Mouse (Mus musculus) right cerebral cortex, adult 18-20 months (tissue): Measurements from ENCODE around the gene Dnaic2.

Experiments
- DNase-seq: peaks from one replicate; pipeline ENCODE4 v3.0.0; 2022; ENCODE audit warnings: mixed read lengths

Gene Dnaic2

DNA sequence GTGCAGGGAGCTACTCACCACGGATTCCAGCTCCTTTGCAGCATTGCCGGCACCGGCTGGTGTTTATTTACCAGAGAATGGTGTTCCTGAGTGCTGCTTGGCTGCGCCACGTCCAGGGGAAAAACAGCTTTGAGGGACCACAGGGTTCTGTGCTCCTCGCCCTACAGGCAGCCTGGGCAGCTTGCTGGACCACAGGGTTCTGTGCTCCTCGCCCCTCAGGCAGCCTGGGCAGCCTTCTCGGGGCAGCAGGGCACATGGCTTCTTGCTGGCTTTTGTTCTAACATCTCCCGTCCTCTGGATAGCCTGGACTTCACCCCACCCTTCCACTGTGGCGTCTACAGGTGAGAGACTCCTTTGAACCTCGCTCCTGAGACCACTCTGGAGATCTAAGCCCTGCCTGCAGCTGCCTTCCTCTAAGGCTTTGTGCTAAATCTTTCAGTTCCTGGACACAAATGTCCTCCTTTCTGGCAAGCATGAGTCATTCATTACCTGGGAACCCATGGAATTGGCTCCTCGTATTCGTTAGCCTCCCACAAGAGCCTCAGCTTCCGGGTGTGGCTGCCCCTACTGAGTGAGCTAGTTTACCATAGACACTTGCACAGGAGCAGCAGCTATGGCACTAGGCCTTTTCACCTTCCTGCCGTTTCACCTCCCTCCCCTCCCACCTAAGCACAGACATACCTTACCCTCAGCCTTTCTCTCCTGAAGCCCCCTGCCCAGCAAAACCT lies 75.5 kb downstream of the Dnaic2 start:
- no peak for DNase-seq

DNA sequence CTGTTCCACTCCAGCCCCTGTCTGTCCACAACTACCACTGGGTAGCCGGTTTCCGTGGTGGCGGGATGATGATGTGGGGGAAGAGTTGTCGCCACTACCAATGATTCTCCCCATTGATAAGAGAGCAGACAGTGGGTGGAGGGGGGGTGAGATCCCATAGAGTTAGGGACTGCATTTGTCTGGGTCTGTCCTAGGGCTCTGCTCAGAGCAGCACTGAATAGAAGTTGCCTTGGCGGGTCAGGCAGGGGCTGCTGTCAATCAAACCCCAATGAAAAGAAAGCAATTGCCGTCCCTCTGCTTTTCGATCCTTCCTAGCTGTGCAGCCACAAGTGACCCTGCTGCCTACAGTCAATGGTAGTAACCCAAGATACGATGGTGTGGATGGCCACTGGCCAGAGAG lies 76.8 kb downstream of the Dnaic2 start:
- DNase-seq: no peak

DNA sequence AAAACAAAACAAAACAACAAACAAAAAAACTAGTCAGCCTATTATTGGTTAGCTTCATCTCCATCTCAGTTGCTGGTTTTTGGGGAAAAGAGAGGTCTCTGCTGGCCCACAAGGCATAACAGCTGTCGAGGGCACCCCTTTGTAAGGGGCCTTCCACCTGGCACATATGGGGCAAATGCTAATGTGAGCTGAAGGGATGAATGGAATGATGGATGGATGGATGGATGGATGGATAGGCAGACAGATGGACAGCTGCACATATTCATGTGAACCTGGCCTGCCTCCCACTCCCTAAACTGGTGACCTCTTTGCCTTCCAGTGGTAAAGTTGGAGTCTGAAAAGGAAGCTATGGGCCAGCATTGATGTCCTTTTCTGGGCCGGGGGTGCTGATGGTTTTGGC lies 79.8 kb downstream of the Dnaic2 start:
- no peak for DNase-seq
